Mouse (Mus musculus): ENCODE data around the gene Ltbp4. TPM values are rescaled to one million over a fixed set of nuclear protein-coding genes. Genes with fewer than 3 reads are reported as not detected.

Ltbp4 gene
- polyA plus RNA-seq, 1 experiment: 76.9 TPM

DNA sequence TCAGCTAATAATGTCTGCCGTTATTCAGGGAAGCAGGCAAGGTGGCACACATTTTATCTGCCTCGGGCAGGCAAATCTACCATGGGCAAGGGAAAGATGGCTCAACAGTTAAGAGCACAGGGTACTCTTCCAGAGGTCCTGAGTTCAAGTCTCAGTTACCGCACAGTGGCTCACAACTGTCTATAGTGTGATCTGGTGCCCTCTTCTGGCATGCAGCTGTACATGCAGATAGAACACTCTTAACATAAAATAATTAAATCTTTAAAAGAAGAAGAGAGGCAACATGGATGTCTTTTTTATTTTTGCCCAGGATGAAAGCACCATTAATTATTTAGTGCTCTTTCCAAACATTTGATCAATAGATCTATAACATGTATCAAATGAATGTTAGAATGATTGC, 60.3 kb downstream of the Ltbp4 start:
- 91% methylated on average over 3 of the region's 3 CpGs for WGBS
- no peaks in the 10 kb centered on the region for H3K27me3 ChIP-seq (replicated peaks; ENCODE audit: control insufficient read depth, insufficient read depth, low read length)
- H3K27ac ChIP-seq (ENCODE audit: insufficient read depth, low read depth, low read length): no peak overlapping the region
- TF ChIP-seq CTCF (conservative IDR thresholded peaks at IDR 0.05; ENCODE audit: insufficient read depth, insufficient read length, low read depth, low read length) (peak; percentile 53), POLR2A (IDR thresholded peaks at IDR 0.05; ENCODE audit: low read depth, low read length) (no peak)
- DNase-seq: no peak
- H3K36me3 ChIP-seq (ENCODE audit: control insufficient read depth, insufficient read depth, low read length): no peaks in the 10 kb centered on the region
- no peaks in the 10 kb centered on the region for H3K4me1 ChIP-seq (ENCODE audit: control insufficient read depth, insufficient read depth, low read length)
- no peak overlapping the region for H3K4me3 ChIP-seq (ENCODE audit: insufficient read depth, low read depth, low read length)

DNA sequence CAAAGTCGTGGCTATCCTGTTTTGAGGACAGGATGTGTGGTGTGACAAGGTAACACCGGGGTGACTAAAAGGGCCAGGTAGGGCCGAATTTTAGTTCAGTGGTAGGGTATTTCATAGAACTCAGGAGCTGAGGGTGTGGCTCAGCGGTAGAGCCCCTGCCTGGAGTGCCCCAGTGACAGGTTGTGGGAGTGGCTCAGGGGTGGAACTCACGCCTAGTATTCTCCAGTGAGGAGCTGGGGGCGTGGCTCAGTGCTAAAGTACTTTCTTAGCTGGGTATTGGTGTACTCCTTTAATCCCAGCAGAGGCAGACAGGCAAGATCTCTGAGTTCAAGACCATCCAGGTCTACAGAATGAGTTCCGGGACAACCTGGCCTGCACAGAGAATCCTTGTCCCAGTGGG, 61.5 kb downstream of the Ltbp4 start:
- no peaks in the 10 kb centered on the region for H3K36me3 ChIP-seq (ENCODE audit: control insufficient read depth, insufficient read depth, low read length)
- WGBS: 69% methylated on average over 7 of the region's 7 CpGs
- no peak overlapping the region for H3K4me3 ChIP-seq (ENCODE audit: insufficient read depth, low read depth, low read length)
- TF ChIP-seq CTCF (conservative IDR thresholded peaks at IDR 0.05; ENCODE audit: insufficient read depth, insufficient read length, low read depth, low read length) (no peak), POLR2A (IDR thresholded peaks at IDR 0.05; ENCODE audit: low read depth, low read length) (no peak)
- H3K27me3 ChIP-seq (replicated peaks; ENCODE audit: control insufficient read depth, insufficient read depth, low read length): no peaks in the 10 kb centered on the region
- H3K4me1 ChIP-seq (ENCODE audit: control insufficient read depth, insufficient read depth, low read length): no peaks in the 10 kb centered on the region
- H3K27ac ChIP-seq (ENCODE audit: insufficient read depth, low read depth, low read length): no peak overlapping the region
- no peak for DNase-seq

DNA sequence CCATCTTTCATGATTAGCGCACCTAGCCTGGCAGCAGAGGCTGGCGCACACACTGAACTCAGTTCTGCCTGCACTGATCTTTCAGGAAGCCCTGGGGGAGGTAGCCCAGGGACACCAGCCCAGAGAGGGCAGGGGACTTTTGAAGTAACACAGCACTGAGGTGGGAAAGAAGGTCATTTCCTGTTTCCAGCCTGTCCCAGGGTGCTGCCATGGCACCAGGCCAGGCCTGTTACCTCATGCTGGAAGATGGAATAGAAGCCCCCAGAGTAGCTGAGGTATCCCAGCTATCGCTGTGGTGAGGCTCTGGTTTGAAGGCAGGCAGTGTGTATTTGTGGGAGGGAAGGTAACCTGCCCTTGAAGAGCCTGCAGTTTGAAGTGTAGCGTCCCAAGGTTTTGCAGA, 62.6 kb downstream of the Ltbp4 start:
- Histone ChIP-seq H3K4me3 (ENCODE audit: insufficient read depth, low read depth, low read length) (no peak overlapping the region), H3K27me3 (replicated peaks; ENCODE audit: control insufficient read depth, insufficient read depth, low read length) (no peaks in the 10 kb centered on the region), H3K4me1 (ENCODE audit: control insufficient read depth, insufficient read depth, low read length) (no peaks in the 10 kb centered on the region), H3K36me3 (ENCODE audit: control insufficient read depth, insufficient read depth, low read length) (no peaks in the 10 kb centered on the region), H3K27ac (ENCODE audit: insufficient read depth, low read depth, low read length) (no peak overlapping the region)
- DNase-seq: no peak
- no peak for TF ChIP-seq POLR2A (IDR thresholded peaks at IDR 0.05; ENCODE audit: low read depth, low read length)
- TF ChIP-seq CTCF (conservative IDR thresholded peaks at IDR 0.05; ENCODE audit: insufficient read depth, insufficient read length, low read depth, low read length): no peak
- 82% methylated on average over 4 of the region's 4 CpGs for WGBS

DNA sequence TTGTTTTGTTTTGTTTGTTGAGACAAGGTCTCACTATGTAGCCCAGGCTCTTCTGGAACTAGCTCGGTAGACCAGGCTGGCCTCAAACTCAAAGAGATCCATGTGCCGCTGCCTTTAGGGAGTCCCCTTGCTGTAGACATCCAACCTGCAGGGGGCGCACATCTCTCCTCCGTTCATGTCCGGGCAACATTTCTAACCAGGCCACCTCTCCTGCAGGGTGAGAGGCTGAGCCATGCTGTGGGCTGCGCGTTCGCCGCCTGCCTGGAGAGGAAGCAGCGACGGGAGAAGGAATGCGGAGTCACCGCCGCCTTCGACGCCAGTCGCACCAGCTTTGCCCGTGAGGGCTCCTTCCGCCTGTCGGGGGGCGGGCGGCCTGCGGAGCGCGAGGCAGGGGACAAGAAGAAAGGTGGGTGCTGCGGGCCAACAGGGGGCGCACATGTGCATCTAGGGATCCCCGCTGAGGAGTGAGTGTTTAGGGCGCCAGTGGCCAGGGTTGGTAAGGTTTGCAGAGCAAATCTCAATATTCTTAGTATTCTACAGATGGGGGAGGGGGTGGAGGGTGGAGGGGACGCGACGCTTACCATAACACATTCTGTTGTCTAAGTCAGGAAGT, 63.6 kb downstream of the Ltbp4 start:
- TF ChIP-seq CTCF (conservative IDR thresholded peaks at IDR 0.05; ENCODE audit: insufficient read depth, insufficient read length, low read depth, low read length) (peak; percentile 45), POLR2A (IDR thresholded peaks at IDR 0.05; ENCODE audit: low read depth, low read length) (no peak)
- no peaks in the 10 kb centered on the region for H3K36me3 ChIP-seq (ENCODE audit: control insufficient read depth, insufficient read depth, low read length)
- WGBS: 70% methylated on average over 32 of the region's 32 CpGs
- H3K27ac ChIP-seq (ENCODE audit: insufficient read depth, low read depth, low read length): no peak overlapping the region
- no peaks in the 10 kb centered on the region for H3K4me1 ChIP-seq (ENCODE audit: control insufficient read depth, insufficient read depth, low read length)
- no peaks in the 10 kb centered on the region for H3K27me3 ChIP-seq (replicated peaks; ENCODE audit: control insufficient read depth, insufficient read depth, low read length)
- DNase-seq: no peak
- H3K4me3 ChIP-seq (ENCODE audit: insufficient read depth, low read depth, low read length): no peak overlapping the region

DNA sequence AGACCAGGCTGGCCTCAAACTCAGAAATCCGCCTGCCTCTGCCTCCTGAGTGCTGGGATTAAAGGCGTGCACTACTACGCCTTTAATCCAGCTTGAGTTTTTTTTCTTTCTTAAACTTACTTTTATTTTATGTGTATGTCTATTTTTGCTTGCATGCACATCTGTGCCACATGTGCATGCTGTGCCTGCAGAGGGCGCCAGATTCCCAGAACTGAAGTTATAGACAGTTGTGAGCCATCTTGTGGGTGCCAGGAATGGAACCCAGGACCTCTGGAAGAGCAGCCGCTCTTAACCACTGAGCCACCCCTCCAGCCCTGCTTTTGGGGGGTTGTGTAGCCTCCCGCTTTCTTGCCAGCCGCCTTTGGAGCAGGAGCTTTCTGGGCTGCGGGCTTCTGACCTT, 66.1 kb downstream of the Ltbp4 start:
- DNase-seq: no peak
- no peaks in the 10 kb centered on the region for H3K4me1 ChIP-seq (ENCODE audit: control insufficient read depth, insufficient read depth, low read length)
- WGBS: 91% methylated on average over 8 of the region's 8 CpGs
- no peaks in the 10 kb centered on the region for H3K27me3 ChIP-seq (replicated peaks; ENCODE audit: control insufficient read depth, insufficient read depth, low read length)
- H3K36me3 ChIP-seq (ENCODE audit: control insufficient read depth, insufficient read depth, low read length): no peaks in the 10 kb centered on the region
- no peak overlapping the region for H3K27ac ChIP-seq (ENCODE audit: insufficient read depth, low read depth, low read length)
- no peak overlapping the region for H3K4me3 ChIP-seq (ENCODE audit: insufficient read depth, low read depth, low read length)
- TF ChIP-seq POLR2A (IDR thresholded peaks at IDR 0.05; ENCODE audit: low read depth, low read length) (no peak), CTCF (conservative IDR thresholded peaks at IDR 0.05; ENCODE audit: insufficient read depth, insufficient read length, low read depth, low read length) (peak; percentile 15; the same call in 1 of the 2 replicates)

DNA sequence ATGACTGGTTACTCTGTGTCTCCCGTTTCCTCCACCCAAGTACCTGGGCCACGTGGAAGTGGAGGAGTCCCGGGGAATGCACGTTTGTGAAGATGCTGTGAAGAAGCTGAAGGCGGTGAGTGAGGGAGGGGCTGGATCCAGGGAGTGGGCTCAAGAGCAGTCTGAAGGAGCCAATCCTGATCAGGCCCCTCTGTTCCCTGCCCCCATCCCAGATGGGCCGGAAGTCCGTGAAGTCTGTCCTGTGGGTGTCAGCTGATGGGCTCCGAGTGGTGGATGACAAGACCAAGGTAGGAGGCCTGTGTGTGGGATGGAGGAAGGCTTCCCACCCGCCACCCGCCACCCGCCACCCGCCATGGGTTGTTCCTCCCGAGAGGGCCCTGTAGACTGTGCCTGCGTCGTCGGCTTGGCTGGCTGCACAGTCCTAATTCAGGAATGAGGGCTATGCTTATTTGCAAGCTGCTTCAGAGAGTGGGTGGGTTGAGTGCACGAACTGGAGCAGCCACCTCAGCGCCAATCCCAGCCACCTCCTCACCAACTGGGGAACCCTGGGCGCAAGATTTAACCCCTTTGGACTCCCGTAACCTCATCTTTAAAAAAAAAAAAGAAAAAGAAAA, 70.9 kb downstream of the Ltbp4 start:
- TF ChIP-seq POLR2A (IDR thresholded peaks at IDR 0.05; ENCODE audit: low read depth, low read length): no peak
- no peak for TF ChIP-seq CTCF (conservative IDR thresholded peaks at IDR 0.05; ENCODE audit: insufficient read depth, insufficient read length, low read depth, low read length)
- no peaks in the 10 kb centered on the region for H3K4me1 ChIP-seq (ENCODE audit: control insufficient read depth, insufficient read depth, low read length)
- H3K27me3 ChIP-seq (replicated peaks; ENCODE audit: control insufficient read depth, insufficient read depth, low read length): no peaks in the 10 kb centered on the region
- WGBS: 71% methylated on average over 20 of the region's 20 CpGs
- no peaks in the 10 kb centered on the region for H3K36me3 ChIP-seq (ENCODE audit: control insufficient read depth, insufficient read depth, low read length)
- no peak for DNase-seq
- H3K4me3 ChIP-seq (ENCODE audit: insufficient read depth, low read depth, low read length): no peak overlapping the region
- no peak overlapping the region for H3K27ac ChIP-seq (ENCODE audit: insufficient read depth, low read depth, low read length)

DNA sequence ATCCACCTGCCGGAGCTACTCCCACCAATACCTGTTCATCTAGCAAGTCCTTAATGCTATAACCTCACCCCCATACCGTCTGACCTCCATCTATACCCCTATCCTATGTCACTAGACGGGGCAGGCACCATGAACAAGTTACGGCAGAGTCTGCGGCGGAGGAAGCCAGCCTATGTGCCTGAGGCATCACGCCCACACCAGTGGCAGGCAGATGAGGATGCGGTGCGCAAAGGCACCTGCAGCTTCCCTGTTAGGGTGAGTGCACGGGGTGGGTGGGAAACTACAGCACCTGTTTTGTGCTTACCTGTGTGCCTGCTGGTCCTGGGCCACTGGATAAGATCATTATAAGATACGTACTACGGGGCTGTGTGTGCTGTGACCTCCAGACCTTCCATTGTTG, 72.7 kb downstream of the Ltbp4 start:
- Histone ChIP-seq H3K27me3 (replicated peaks; ENCODE audit: control insufficient read depth, insufficient read depth, low read length) (no peaks in the 10 kb centered on the region), H3K27ac (ENCODE audit: insufficient read depth, low read depth, low read length) (no peak overlapping the region), H3K4me1 (ENCODE audit: control insufficient read depth, insufficient read depth, low read length) (no peaks in the 10 kb centered on the region), H3K4me3 (ENCODE audit: insufficient read depth, low read depth, low read length) (no peak overlapping the region), H3K36me3 (ENCODE audit: control insufficient read depth, insufficient read depth, low read length) (no peaks in the 10 kb centered on the region)
- DNase-seq: no peak
- WGBS: 91% methylated on average over 12 of the region's 12 CpGs
- TF ChIP-seq POLR2A (IDR thresholded peaks at IDR 0.05; ENCODE audit: low read depth, low read length) (no peak), CTCF (conservative IDR thresholded peaks at IDR 0.05; ENCODE audit: insufficient read depth, insufficient read length, low read depth, low read length) (no peak)

Data from kidney, adult 2 months (tissue).